ENCODE assay signal across 8 mouse cellular contexts in the genomic region with DNA sequence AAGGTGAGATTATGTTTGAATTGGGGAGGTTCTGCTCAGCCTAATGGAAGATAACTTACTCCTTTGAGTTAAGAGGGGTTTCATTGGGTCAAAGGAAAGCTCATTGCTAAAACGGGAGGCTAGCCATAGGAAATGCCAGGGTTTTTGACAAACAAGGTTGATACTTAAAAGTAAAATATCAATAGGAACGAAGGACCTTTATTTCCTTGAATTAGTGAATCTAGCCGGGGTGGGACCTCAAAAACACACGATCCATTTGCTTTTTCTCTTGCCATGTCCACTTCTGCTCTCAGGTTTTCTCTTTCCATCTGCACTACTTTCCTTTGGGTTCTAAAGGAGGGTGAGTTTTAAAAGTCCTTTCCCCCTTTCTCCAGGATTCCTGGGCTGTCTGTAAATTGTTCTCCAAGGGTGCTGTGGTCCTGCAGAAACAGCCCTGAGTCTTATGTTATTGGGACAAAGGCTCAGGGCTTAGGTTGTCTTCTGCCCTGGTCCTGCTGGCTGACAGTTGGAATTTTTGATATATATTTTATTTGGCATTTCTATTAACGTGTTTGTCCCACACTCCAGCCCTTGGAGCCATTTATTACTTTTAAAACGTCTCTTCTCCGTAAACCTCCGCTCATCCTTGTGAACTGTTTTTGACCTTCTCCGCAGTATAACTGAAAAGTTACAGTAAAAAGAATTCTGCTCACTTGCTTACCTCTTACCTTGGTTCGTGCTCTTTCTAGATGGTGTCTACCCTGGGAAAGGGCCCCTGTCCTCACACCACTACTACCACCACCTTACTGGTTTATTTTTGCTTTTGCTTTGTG. TPM values are rescaled to one million over a fixed set of nuclear protein-coding genes. Genes with fewer than 3 reads are reported as not detected.
DNase-seq lines count a peak whose midpoint lies in the region; ATAC-seq and TF ChIP-seq lines count a peak whose summit lies in the region.

No protein-coding gene starts in this region.

- no peaks in the 10 kb centered on the region for H3K36me3 ChIP-seq in heart, embryonic 13.5 days
- H3K36me3 ChIP-seq in embryonic facial prominence, embryonic 11.5 days (replicated peaks; ENCODE audit: control insufficient read depth, insufficient read depth, low read depth, low read length): no peaks in the 10 kb centered on the region
- no peaks in the 10 kb centered on the region for H3K36me3 ChIP-seq in hindbrain, embryonic 15.5 days
- no peaks in the 10 kb centered on the region for H3K36me3 ChIP-seq in midbrain, postnatal 0 days (ENCODE audit: insufficient read depth, low read length)

- WGBS in heart, embryonic 13.5 days: 23% methylated on average over 10 of the region's 10 CpGs
- 10% methylated on average over 10 of the region's 10 CpGs for WGBS in embryonic facial prominence, embryonic 11.5 days
- 10% methylated on average over 10 of the region's 10 CpGs for WGBS in hindbrain, embryonic 15.5 days
- WGBS in midbrain, postnatal 0 days: 12% methylated on average over 10 of the region's 10 CpGs

- DNase-seq in heart, postnatal 25 days (ENCODE audit: low spot score): no peak
- DNase-seq in embryonic facial prominence, embryonic 11.5 days (ENCODE audit: low spot score): no peak
- no peak for DNase-seq in midbrain, postnatal 0 days (ENCODE audit: low spot score)
- DNase-seq in cerebellum, adult 11 months: no peak
- no peak for DNase-seq in testis, postnatal 10 days (ENCODE audit: low spot score)
- DNase-seq in frontal cortex, adult 2 months (ENCODE audit: extremely low spot score in 1 of 2, low spot score in 1 of 2): no peak

- intact Hi-C loops in heart, postnatal 25 days (cut with DNase I): loop anchor here (1.0 to 10.0 kb wide), 2 partner anchors 215 to 556 kb away; no protein-coding TSS in a partner anchor

- ATAC-seq in heart, embryonic 13.5 days (ENCODE audit: extremely low read depth, insufficient number of reproducible peaks, low FRiP score, low TSS enrichment): no peak
- no peak for ATAC-seq in embryonic facial prominence, embryonic 11.5 days (replicated peaks; ENCODE audit: insufficient number of reproducible peaks, low FRiP score, low TSS enrichment, low read depth)
- ATAC-seq in hindbrain, embryonic 15.5 days (ENCODE audit: low FRiP score, low read depth): no peak
- no peak for ATAC-seq in midbrain, postnatal 0 days (ENCODE audit: low FRiP score)

- TF ChIP-seq CTCF in midbrain, postnatal 0 days (IDR thresholded peaks at IDR 0.05): no peak

- H3K27ac ChIP-seq in heart, embryonic 13.5 days (replicated peaks): peak overlapping the region; percentile 70
- H3K27ac ChIP-seq in embryonic facial prominence, embryonic 11.5 days (replicated peaks; ENCODE audit: low read depth, low read length): no peak overlapping the region
- peak overlapping the region; percentile 97 for H3K27ac ChIP-seq in hindbrain, embryonic 15.5 days (replicated peaks)
- peak overlapping the region; percentile 68 for H3K27ac ChIP-seq in midbrain, postnatal 0 days (ENCODE audit: low read depth, low read length)

- peak overlapping the region; percentile 92 for H3K4me3 ChIP-seq in heart, embryonic 13.5 days
- peak overlapping the region; percentile 76 for H3K4me3 ChIP-seq in embryonic facial prominence, embryonic 11.5 days (ENCODE audit: low read depth, low read length)
- peak overlapping the region; percentile 68 for H3K4me3 ChIP-seq in hindbrain, embryonic 15.5 days
- H3K4me3 ChIP-seq in midbrain, postnatal 0 days (ENCODE audit: low read depth, low read length): peak overlapping the region; percentile 56

- H3K27me3 ChIP-seq in heart, embryonic 13.5 days (replicated peaks): no peaks in the 10 kb centered on the region; the same call in 1 of the 2 replicates
- H3K27me3 ChIP-seq in embryonic facial prominence, embryonic 11.5 days (ENCODE audit: control insufficient read depth, insufficient read depth, low read length): no peaks in the 10 kb centered on the region
- no peaks in the 10 kb centered on the region for H3K27me3 ChIP-seq in hindbrain, embryonic 15.5 days
- peaks cover 7% of the 10 kb centered on the region for H3K27me3 ChIP-seq in midbrain, postnatal 0 days (ENCODE audit: insufficient read depth, low read length)

- peaks cover 38% of the 10 kb centered on the region for H3K4me1 ChIP-seq in heart, embryonic 13.5 days
- no peaks in the 10 kb centered on the region for H3K4me1 ChIP-seq in embryonic facial prominence, embryonic 11.5 days (ENCODE audit: control insufficient read depth, insufficient read depth, low read length)
- H3K4me1 ChIP-seq in hindbrain, embryonic 15.5 days (replicated peaks): peaks cover 30% of the 10 kb centered on the region
- no peaks in the 10 kb centered on the region for H3K4me1 ChIP-seq in midbrain, postnatal 0 days (ENCODE audit: insufficient read depth, low read length)

- H3K4me2 ChIP-seq in heart, embryonic 13.5 days: peak overlapping the region; percentile 90
- H3K4me2 ChIP-seq in embryonic facial prominence, embryonic 11.5 days (ENCODE audit: low read depth, low read length): peak overlapping the region; percentile 59
- peak overlapping the region; percentile 73 for H3K4me2 ChIP-seq in hindbrain, embryonic 15.5 days
- peak overlapping the region; percentile 74 for H3K4me2 ChIP-seq in midbrain, postnatal 0 days (ENCODE audit: low read depth, low read length, poor library complexity, severe bottlenecking)

- peak overlapping the region; percentile 100 for H3K9ac ChIP-seq in heart, embryonic 13.5 days
- peak overlapping the region; percentile 51 for H3K9ac ChIP-seq in embryonic facial prominence, embryonic 11.5 days (replicated peaks; ENCODE audit: low read length)
- peak overlapping the region; percentile 46 for H3K9ac ChIP-seq in hindbrain, embryonic 15.5 days
- peak overlapping the region; percentile 54 for H3K9ac ChIP-seq in midbrain, postnatal 0 days (replicated peaks; ENCODE audit: low read length, poor library complexity, severe bottlenecking)

- H3K9me3 ChIP-seq in heart, embryonic 13.5 days: no peaks in the 10 kb centered on the region
- H3K9me3 ChIP-seq in embryonic facial prominence, embryonic 11.5 days (replicated peaks; ENCODE audit: control insufficient read depth, low read length): no peaks in the 10 kb centered on the region
- no peaks in the 10 kb centered on the region for H3K9me3 ChIP-seq in hindbrain, embryonic 15.5 days
- no peaks in the 10 kb centered on the region for H3K9me3 ChIP-seq in midbrain, postnatal 0 days (ENCODE audit: low read length)

RNA-seq across cellular contexts. Expression of a gene that starts 5.2 kb away (rescaled TPM):
- 30.1 and 32.0 TPM in 2 replicates for polyA plus RNA-seq in heart, embryonic 13.5 days (2015; fragmentation: Nextera tagmentation; extraction: Ambion mirVana)
- 10 to 100 TPM; 22.3 to 23.0 TPM for total RNA-seq in heart, postnatal 25 days (2021)
- polyA plus RNA-seq in embryonic facial prominence, embryonic 11.5 days (2014; fragmentation: Nextera tagmentation; extraction: Ambion mirVana): 58.8 and 65.3 TPM in 2 replicates
- polyA plus RNA-seq in hindbrain, embryonic 15.5 days (2015; fragmentation: Nextera tagmentation; extraction: Ambion mirVana): 139 and 140 TPM in 2 replicates
- 121 and 147 TPM in 2 replicates for total RNA-seq in midbrain, postnatal 0 days (2014; rRNA removed)
- 52.1 and 58.3 TPM in 2 replicates for polyA plus RNA-seq in midbrain, postnatal 0 days (2015; fragmentation: Nextera tagmentation; extraction: Ambion mirVana)
- 372 and 452 TPM in 2 replicates for polyA plus RNA-seq in frontal cortex, adult 2 months (2012; rRNA removed)

Comparison
In these comparisons a context has a peak if more than half of its experiments do, and no peak if none do; other contexts are left out.
1. H3K9ac ChIP-seq: peak in every context shown above with its lines; median percentile 100 in heart, embryonic 13.5 days; 54 in midbrain, postnatal 0 days; 51 in embryonic facial prominence, embryonic 11.5 days; 46 in hindbrain, embryonic 15.5 days.